Mouse (Mus musculus) frontal cortex, adult 2 months (tissue): Measurements from ENCODE around the gene Tnfaip8l2. TPM values are rescaled to one million over a fixed set of nuclear protein-coding genes. Genes with fewer than 3 reads are reported as not detected.

Source experiments
- DNase-seq, 2 experiments: peaks; one replicate each; pipeline ENCODE4 v3.0.0; 2022; ENCODE audit warnings: low spot score in 1 of 2; ENCODE audit errors: extremely low spot score in 1 of 2
- polyA plus RNA-seq: library from polyadenylated mRNA; depleted of rRNA; stranded (reverse); fragments of >200 nt; gene quantifications from 2 replicates; pipeline ENCODE4 v1.2.3, GENCODE M21; 2012; rRNA removed

Tnfaip8l2 gene
- 4.0 and 5.9 TPM in 2 replicates for polyA plus RNA-seq

- DNase-seq = peak in 1 of 2 experiments; percentile 22
These were observed at the start of gene Tnfaip8l2 for GRCm38 (mm10) chr3:95141952-95142616. Tnfaip8l2 (minus strand) TSS chr3:95142360.

GRCm38 (mm10) chr3:95186888-95187287, 44.7 kb upstream of the Tnfaip8l2 start:
- no peak for DNase-seq

GRCm38 (mm10) chr3:95186100-95186499, 43.9 kb upstream of the Tnfaip8l2 start:
- no peak for DNase-seq

GRCm38 (mm10) chr3:95184796-95185577, 42.8 kb upstream of the Tnfaip8l2 start:
- DNase-seq = peak in 1 of 2 experiments; percentile 33

GRCm38 (mm10) chr3:95181841-95182240, 39.7 kb upstream of the Tnfaip8l2 start:
- DNase-seq = no peak

GRCm38 (mm10) chr3:95179890-95180289, 37.7 kb upstream of the Tnfaip8l2 start:
- no peak for DNase-seq

- DNase-seq = peak in 1 of 2 experiments; percentile 45
These were observed 36.8 kb upstream of the Tnfaip8l2 start for GRCm38 (mm10) chr3:95178948-95179347.

GRCm38 (mm10) chr3:95177583-95177982, 35.4 kb upstream of the Tnfaip8l2 start:
- DNase-seq = no peak

- DNase-seq = no peak
These were observed 34.3 kb upstream of the Tnfaip8l2 start for GRCm38 (mm10) chr3:95176500-95176899.

GRCm38 (mm10) chr3:95174011-95174592, 31.9 kb upstream of the Tnfaip8l2 start:
- DNase-seq = peak in 1 of 2 experiments; percentile 86

- DNase-seq = no peak
These were observed 31.2 kb upstream of the Tnfaip8l2 start for GRCm38 (mm10) chr3:95173256-95173949.

- no peak for DNase-seq
These were observed 30.5 kb upstream of the Tnfaip8l2 start for GRCm38 (mm10) chr3:95172526-95173255.

GRCm38 (mm10) chr3:95171105-95171504, 28.9 kb upstream of the Tnfaip8l2 start:
- DNase-seq = no peak

- DNase-seq = no peak
These were observed 27.8 kb upstream of the Tnfaip8l2 start for GRCm38 (mm10) chr3:95169996-95170395.

- DNase-seq = no peak
These were observed 22.7 kb upstream of the Tnfaip8l2 start for GRCm38 (mm10) chr3:95164840-95165239.

GRCm38 (mm10) chr3:95164256-95164550, 22.0 kb upstream of the Tnfaip8l2 start:
- DNase-seq = no peak

GRCm38 (mm10) chr3:95163419-95164255, 21.5 kb upstream of the Tnfaip8l2 start:
- no peak for DNase-seq

- no peak for DNase-seq
These were observed 20.1 kb upstream of the Tnfaip8l2 start for GRCm38 (mm10) chr3:95162345-95162628.

- no peak for DNase-seq
These were observed 19.6 kb upstream of the Tnfaip8l2 start for GRCm38 (mm10) chr3:95161618-95162344.
